Mouse (Mus musculus) skeletal muscle tissue, adult 2 months (tissue): ENCODE measurements at regions not wholly inside any gene's neighbourhood (a gene's known extent, or its start where the extent isn't known, plus 50 kb on each side); places are given as distances from the start of the nearest gene placed in this dataset.
"Not testable (repeated sequence)": the region's sequence is repeated elsewhere in the genome, so short reads cannot be mapped to it uniquely, and the experiment has no call there.

Experiments
- DNase-seq: peaks from one replicate; pipeline ENCODE4 v3.0.0-alpha.2; 2012; ENCODE audit warnings: low read depth, low spot score

- DNase-seq, result not testable (repeated sequence)
These were observed 1191.1 kb upstream of the 1700008P02Rik start for GRCm38 (mm10) chr3:7811301-7811700.

- not testable (repeated sequence) for DNase-seq
These were observed 1184.9 kb upstream of the 1700008P02Rik start for GRCm38 (mm10) chr3:7805121-7805520.

GRCm38 (mm10) chr3:7804209-7804608 lies 1184.0 kb upstream of the 1700008P02Rik start:
- no peak for DNase-seq

GRCm38 (mm10) chr3:7799486-7799885 lies 1179.2 kb upstream of the 1700008P02Rik start:
- DNase-seq, result no peak

- DNase-seq, result no peak
These were observed 1167.4 kb upstream of the 1700008P02Rik start for GRCm38 (mm10) chr3:7787665-7788064.

- no peak for DNase-seq
These were observed 1164.9 kb upstream of the 1700008P02Rik start for GRCm38 (mm10) chr3:7785096-7785495.

GRCm38 (mm10) chr3:7755445-7755844 lies 1135.2 kb upstream of the 1700008P02Rik start:
- DNase-seq, result peak; percentile 5

- DNase-seq, result no peak
These were observed 1093.5 kb upstream of the 1700008P02Rik start for GRCm38 (mm10) chr3:7713741-7714140.

GRCm38 (mm10) chr3:7713130-7713529 lies 1092.9 kb upstream of the 1700008P02Rik start:
- DNase-seq, result no peak

GRCm38 (mm10) chr3:7712466-7712865 lies 1092.2 kb upstream of the 1700008P02Rik start:
- no peak for DNase-seq

- DNase-seq, result no peak
These were observed 1088.4 kb upstream of the 1700008P02Rik start for GRCm38 (mm10) chr3:7708609-7709008.

GRCm38 (mm10) chr3:7683536-7683935 lies 1063.3 kb upstream of the 1700008P02Rik start:
- DNase-seq, result no peak

GRCm38 (mm10) chr3:7682816-7683215 lies 1062.6 kb upstream of the 1700008P02Rik start:
- not testable (repeated sequence) for DNase-seq

GRCm38 (mm10) chr3:7682311-7682710 lies 1062.1 kb upstream of the 1700008P02Rik start:
- no peak for DNase-seq

GRCm38 (mm10) chr3:7669956-7670355 lies 1049.7 kb upstream of the 1700008P02Rik start:
- no peak for DNase-seq

GRCm38 (mm10) chr3:7667851-7668250 lies 1047.6 kb upstream of the 1700008P02Rik start:
- not testable (repeated sequence) for DNase-seq

- DNase-seq, result not testable (repeated sequence)
These were observed 1046.3 kb upstream of the 1700008P02Rik start for GRCm38 (mm10) chr3:7666391-7667142.
